Mouse (Mus musculus) adrenal gland, postnatal 25 days (tissue): ENCODE measurements around the gene Arhgap42. TPM values are rescaled to one million over a fixed set of nuclear protein-coding genes. Genes with fewer than 3 reads are reported as not detected.

ENCODE experiments used
- DNase-seq: peaks from one replicate; pipeline ENCODE4 v3.0.0; 2021; ENCODE audit warnings: mixed read lengths
- total RNA-seq: library from RNA; stranded (reverse); gene quantifications from 2 replicates; pipeline ENCODE4 v1.2.3, GENCODE M21; 2021

Arhgap42 gene
- total RNA-seq, 1 experiment from 2014 or later: 32.9 TPM

DNA sequence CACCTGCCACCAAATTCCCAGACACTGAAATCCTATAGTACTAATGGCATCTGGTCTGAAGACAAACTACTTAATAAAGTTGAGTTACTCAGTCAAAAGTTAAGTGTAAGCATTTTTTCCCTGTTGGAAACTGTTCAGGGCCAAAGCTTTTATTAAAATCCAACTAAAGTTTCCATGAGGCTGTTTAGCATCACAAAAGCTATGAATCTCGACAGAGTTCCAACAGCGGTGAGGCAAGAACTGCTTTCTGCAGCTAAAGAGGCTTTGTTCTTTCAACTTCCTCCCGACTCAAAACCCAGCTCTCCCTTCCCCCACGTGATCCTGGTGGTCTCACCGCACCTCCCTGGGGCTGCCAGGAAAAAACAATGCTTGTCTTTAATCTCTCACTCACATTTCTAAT, 211.5 kb downstream of the Arhgap42 start:
- no peak for DNase-seq

DNA sequence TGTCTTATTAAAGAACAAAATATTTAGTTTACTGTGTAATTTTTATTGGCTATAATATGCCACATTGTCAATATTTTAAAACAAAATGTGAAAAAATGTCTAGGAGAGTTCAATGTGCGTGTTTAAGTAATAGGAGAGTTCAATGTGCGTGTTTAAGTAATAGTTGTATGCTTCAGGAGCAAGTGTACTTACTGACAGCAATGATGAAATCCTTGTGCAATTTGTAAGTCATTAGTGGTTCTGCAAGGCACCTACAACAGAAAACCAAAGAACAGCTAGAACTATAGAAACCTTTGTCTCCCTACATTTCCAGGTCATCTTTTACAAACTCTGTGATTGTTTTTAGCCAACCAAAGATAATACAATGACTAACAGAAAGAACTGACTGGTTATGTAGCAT, 223.8 kb downstream of the Arhgap42 start:
- DNase-seq: no peak

- DNase-seq: no peak
These were observed 237.7 kb downstream of the Arhgap42 start for GRCm38 (mm10) chr9:9001170-9001569.

- no peak for DNase-seq
These were observed 242.4 kb downstream of the Arhgap42 start for GRCm38 (mm10) chr9:8996494-8996893.

DNA sequence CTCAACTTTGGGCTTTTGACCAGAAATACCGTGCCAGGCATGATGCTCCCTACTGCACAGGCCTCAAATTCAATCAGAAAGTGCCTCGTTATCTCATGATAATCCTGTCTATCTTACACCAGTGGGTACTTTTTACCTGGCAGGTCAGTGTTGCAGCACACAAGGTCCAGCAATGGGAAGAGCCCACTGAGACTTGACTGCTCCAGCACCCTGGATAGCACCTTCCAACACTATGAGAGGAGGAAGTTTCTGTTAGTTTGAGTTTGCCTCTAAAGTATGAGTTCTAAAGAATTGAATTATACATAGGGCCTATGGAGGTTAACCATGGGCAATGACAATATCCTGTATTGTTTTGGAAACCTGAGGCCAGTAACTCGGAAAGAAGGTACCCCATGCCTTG, 256.6 kb downstream of the Arhgap42 start:
- DNase-seq: no peak

GRCm38 (mm10) chr9:8977775-8978174, 261.1 kb downstream of the Arhgap42 start:
- no peak for DNase-seq

- no peak for DNase-seq
These were observed 267.4 kb downstream of the Arhgap42 start, which contains the start of gene Gm16485 for GRCm38 (mm10) chr9:8971491-8971890. Gm16485 (plus strand) TSS chr9:8971791.

- no peak for DNase-seq
These were observed 268.7 kb downstream of the Arhgap42 start for GRCm38 (mm10) chr9:8970240-8970639.

- DNase-seq: peak; percentile 43
These were observed 274.3 kb downstream of the Arhgap42 start for GRCm38 (mm10) chr9:8964512-8965133.

- no peak for DNase-seq
These were observed 285.6 kb downstream of the Arhgap42 start for GRCm38 (mm10) chr9:8953306-8953705.
